Mouse (Mus musculus) ES-Bruce4 (cell line): ENCODE results near the gene Tlr13. TPM values are rescaled to one million over a fixed set of nuclear protein-coding genes. Genes with fewer than 3 reads are reported as not detected.
"Not testable (repeated sequence)": the region's sequence is repeated elsewhere in the genome, so short reads cannot be mapped to it uniquely, and the experiment has no call there.

Experiments
- H3K27ac ChIP-seq: 2 replicates; pipeline ENCODE4 v1.5.1; 2012; ENCODE audit warnings: low read length, inconsistent platforms; ENCODE audit not compliant: insufficient read depth
- H3K27me3 ChIP-seq: 2 replicates; pipeline ENCODE4 v1.6.1; 2012; ENCODE audit warnings: mild to moderate bottlenecking, low read length, inconsistent platforms; ENCODE audit not compliant: control insufficient read depth, poor library complexity, insufficient read depth, severe bottlenecking
- H3K36me3 ChIP-seq: 2 replicates; pipeline ENCODE4 v1.6.1; 2012; ENCODE audit warnings: inconsistent platforms, mild to moderate bottlenecking, low read length, moderate library complexity; ENCODE audit not compliant: control insufficient read depth, poor library complexity, insufficient read depth, severe bottlenecking
- H3K4me1 ChIP-seq: one replicate; pipeline ENCODE4 v1.8.1; 2011; ENCODE audit warnings: low read length; ENCODE audit not compliant: control insufficient read depth, insufficient read depth
- H3K4me3 ChIP-seq: 2 replicates; pipeline ENCODE4 v1.5.1; 2011; ENCODE audit warnings: low read depth, mild to moderate bottlenecking, low read length
- H3K9ac ChIP-seq: 2 replicates; pipeline ENCODE4 v1.6.1; 2012; ENCODE audit warnings: low read depth, mild to moderate bottlenecking, inconsistent platforms; ENCODE audit not compliant: poor library complexity, severe bottlenecking
- H3K9me3 ChIP-seq: replicated peaks from 2 replicates; pipeline ENCODE4 v1.6.1; 2012; ENCODE audit warnings: mild to moderate bottlenecking, low read length, inconsistent platforms; ENCODE audit not compliant: control insufficient read depth, poor library complexity, insufficient read depth, severe bottlenecking
- CTCF ChIP-seq: IDR thresholded peaks from one replicate; pipeline ENCODE4 v1.8.1; 2011; ENCODE audit warnings: low read depth, low read length
- EP300 ChIP-seq: IDR thresholded peaks from 2 replicates; pipeline ENCODE4 v1.6.1; 2011; ENCODE audit warnings: low read depth, low read length; ENCODE audit not compliant: insufficient read depth
- POLR2A ChIP-seq: IDR thresholded peaks from one replicate; pipeline ENCODE4 v1.8.1; 2011; ENCODE audit warnings: low read length; ENCODE audit not compliant: insufficient read depth
- polyA plus RNA-seq: library from polyadenylated mRNA; stranded (reverse); fragments of >200 nt; gene quantifications from 2 replicates; pipeline ENCODE4 v1.2.4, GENCODE M21; 2011; ENCODE audit warnings: low read depth; ENCODE audit not compliant: missing spikeins, insufficient read depth, insufficient read length

Tlr13 gene
- polyA plus RNA-seq, 1 experiment: not detected

GRCm38 (mm10) chrX:106187737-106188136, 44.7 kb downstream of the Tlr13 start:
- peak overlapping the region; percentile 97 for H3K4me3 ChIP-seq
- peak overlapping the region; percentile 23; the same call in 1 of the 2 replicates for H3K27ac ChIP-seq
- H3K27me3 ChIP-seq: no peaks in the 10 kb centered on the region
- H3K9ac ChIP-seq: peak overlapping the region; percentile 66
- peaks cover 24% of the 10 kb centered on the region for H3K36me3 ChIP-seq
- H3K4me1 ChIP-seq: no peaks in the 10 kb centered on the region
- H3K9me3 ChIP-seq: no peaks in the 10 kb centered on the region
- TF ChIP-seq POLR2A (no peak), EP300 (no peak), CTCF (no peak)

- H3K9me3 ChIP-seq: no peaks in the 10 kb centered on the region
- no peak overlapping the region for H3K27ac ChIP-seq
- peak overlapping the region; percentile 97 for H3K4me3 ChIP-seq
- H3K27me3 ChIP-seq: no peaks in the 10 kb centered on the region
- TF ChIP-seq EP300 (no peak), CTCF (no peak), POLR2A (no peak)
- H3K4me1 ChIP-seq: peaks cover 1% of the 10 kb centered on the region
- H3K36me3 ChIP-seq: peaks cover 31% of the 10 kb centered on the region
- H3K9ac ChIP-seq: peak overlapping the region; percentile 66; the same call in 1 of the 2 replicates
Measured at GRCm38 (mm10) chrX:106189356-106189755, 46.4 kb downstream of the Tlr13 start.

DNA sequence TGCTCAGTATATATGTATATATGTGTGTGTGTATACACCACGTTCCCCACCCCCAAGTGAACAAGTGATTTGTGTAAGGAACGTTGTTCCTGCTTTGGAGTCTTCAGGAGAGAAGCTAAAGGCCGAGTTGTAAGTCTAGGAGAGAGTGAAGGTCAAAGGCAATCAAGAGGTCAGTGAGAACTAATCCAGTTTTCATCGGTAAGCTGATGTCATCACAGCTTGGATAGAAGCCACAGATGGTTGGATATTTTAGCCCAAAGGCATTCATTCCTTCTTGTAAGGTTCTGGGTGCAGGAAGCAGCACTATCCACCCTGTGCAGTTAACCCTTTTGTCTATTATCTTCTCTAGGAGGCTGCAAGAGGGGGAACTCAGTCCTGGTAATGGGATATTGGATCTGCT, 47.1 kb downstream of the Tlr13 start:
- H3K4me3 ChIP-seq: peak overlapping the region; percentile 37
- no peaks in the 10 kb centered on the region for H3K27me3 ChIP-seq
- TF ChIP-seq POLR2A: no peak
- no peak for TF ChIP-seq EP300
- TF ChIP-seq CTCF: no peak
- H3K27ac ChIP-seq: no peak overlapping the region
- peaks cover 1% of the 10 kb centered on the region for H3K4me1 ChIP-seq
- H3K9me3 ChIP-seq: no peaks in the 10 kb centered on the region
- H3K9ac ChIP-seq: no peak overlapping the region
- H3K36me3 ChIP-seq: peaks cover 34% of the 10 kb centered on the region

DNA sequence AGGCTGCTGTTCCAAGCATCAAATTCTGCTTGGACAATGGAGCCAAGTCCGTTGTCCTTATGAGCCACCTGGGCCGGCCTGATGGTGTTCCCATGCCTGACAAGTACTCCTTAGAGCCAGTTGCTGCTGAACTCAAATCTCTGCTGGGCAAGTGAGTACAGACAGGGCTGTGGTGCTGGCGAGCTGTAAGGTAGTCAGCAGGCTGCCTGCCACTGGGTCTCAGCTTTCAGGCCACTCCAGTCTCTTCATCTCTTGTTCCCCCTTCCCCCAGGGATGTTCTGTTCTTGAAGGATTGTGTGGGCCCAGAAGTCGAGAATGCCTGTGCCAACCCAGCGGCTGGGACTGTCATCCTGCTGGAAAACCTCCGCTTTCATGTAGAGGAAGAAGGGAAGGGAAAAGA, 51.4 kb downstream of the Tlr13 start:
- not testable (repeated sequence) for H3K9ac ChIP-seq, H3K4me1 ChIP-seq, H3K9me3 ChIP-seq, H3K4me3 ChIP-seq, H3K27me3 ChIP-seq, H3K27ac ChIP-seq
- H3K36me3 ChIP-seq: peaks cover 56% of the 10 kb centered on the region

- Histone ChIP-seq H3K4me3 (no peak overlapping the region), H3K4me1 (peaks cover 1% of the 10 kb centered on the region), H3K9ac (no peak overlapping the region), H3K27ac (no peak overlapping the region), H3K27me3 (no peaks in the 10 kb centered on the region), H3K36me3 (peaks cover 60% of the 10 kb centered on the region), H3K9me3 (no peaks in the 10 kb centered on the region)
- TF ChIP-seq POLR2A (no peak), EP300 (no peak), CTCF (no peak)
Measured at GRCm38 (mm10) chrX:106197308-106197707, 54.3 kb downstream of the Tlr13 start.

- TF ChIP-seq CTCF (no peak), POLR2A (no peak)
- Histone ChIP-seq H3K27ac (no peak overlapping the region), H3K4me1 (no peaks in the 10 kb centered on the region), H3K36me3 (peaks cover 50% of the 10 kb centered on the region), H3K27me3 (no peaks in the 10 kb centered on the region), H3K9ac (no peak overlapping the region), H3K9me3 (no peaks in the 10 kb centered on the region), H3K4me3 (no peak overlapping the region)
Measured at GRCm38 (mm10) chrX:106198904-106199303, 55.9 kb downstream of the Tlr13 start.

- Histone ChIP-seq H3K4me3 (no peak overlapping the region), H3K36me3 (no peaks in the 10 kb centered on the region), H3K27ac (no peak overlapping the region), H3K4me1 (no peaks in the 10 kb centered on the region), H3K27me3 (no peaks in the 10 kb centered on the region), H3K9me3 (no peaks in the 10 kb centered on the region), H3K9ac (no peak overlapping the region)
- TF ChIP-seq POLR2A (no peak), CTCF (no peak), EP300 (no peak)
Measured at GRCm38 (mm10) chrX:106209100-106209499, 66.1 kb downstream of the Tlr13 start.

Other genes with a start within 250 kb of the Tlr13 start
- gene Atrx, start 213.8 kb upstream of the Tlr13 start, polyA plus RNA-seq: 522 and 532 TPM in 2 replicates
- 38.9 and 39.3 TPM in 2 replicates for gene Magt1, start 131.3 kb upstream of the Tlr13 start, polyA plus RNA-seq
- 722 and 811 TPM in 2 replicates for gene Cox7b, start 127.5 kb upstream of the Tlr13 start, polyA plus RNA-seq
- gene Atp7a, start 115.9 kb upstream of the Tlr13 start, polyA plus RNA-seq: 19.8 and 24.0 TPM in 2 replicates
- 877 and 973 TPM in 2 replicates for gene Pgk1, start 43.9 kb downstream of the Tlr13 start, polyA plus RNA-seq
- 1.6 TPM in 2 replicates for gene Taf9b, start 78.0 kb downstream of the Tlr13 start, polyA plus RNA-seq
- 0.21 and 0.55 TPM in 2 replicates for gene Fnd3c2, start 112.2 kb downstream of the Tlr13 start, polyA plus RNA-seq